Mouse (Mus musculus) ovary, postnatal 14 days (tissue): ENCODE results near the gene B3gat3.

ENCODE experiments used
- DNase-seq: peaks from one replicate; pipeline ENCODE4 v3.0.0; 2022; ENCODE audit warnings: low spot score

The B3gat3 gene

DNA sequence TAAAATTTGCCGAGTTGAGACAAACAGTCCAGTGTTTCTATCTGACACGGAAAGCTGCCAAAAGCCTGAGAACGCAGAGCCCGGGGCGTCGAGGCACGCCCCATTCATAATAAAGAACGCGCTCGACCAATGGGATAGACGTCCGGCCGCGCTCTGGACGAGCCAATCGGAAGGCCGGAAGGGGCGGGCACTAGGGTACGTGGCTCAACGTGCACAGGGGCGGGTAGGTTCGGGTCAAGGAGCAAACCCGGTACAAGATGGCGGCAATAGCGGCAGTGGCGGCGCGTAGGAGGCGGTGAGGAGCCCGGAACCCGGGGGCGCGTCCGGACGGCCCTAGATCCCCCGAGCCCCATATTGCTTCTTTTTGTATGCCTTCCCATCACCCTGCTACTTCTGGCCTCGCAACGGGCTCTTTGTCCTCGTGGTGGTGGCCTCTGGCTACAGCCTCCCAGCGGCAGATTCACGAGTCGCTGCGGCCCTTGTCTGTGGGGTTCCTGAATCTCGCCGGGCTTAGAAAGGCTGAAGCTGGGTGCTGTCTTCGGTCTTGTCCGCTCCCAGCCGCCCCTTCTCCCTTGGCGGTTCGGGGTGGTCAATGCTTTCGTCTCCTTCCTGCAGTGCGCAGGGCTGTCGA is 22.2 kb upstream of the B3gat3 start, which contains the start of gene Ganab:
Gene Ganab (plus strand): TSS at position 207 of the 631 bp plus-strand sequence.
- DNase-seq: peak; percentile 87

DNA sequence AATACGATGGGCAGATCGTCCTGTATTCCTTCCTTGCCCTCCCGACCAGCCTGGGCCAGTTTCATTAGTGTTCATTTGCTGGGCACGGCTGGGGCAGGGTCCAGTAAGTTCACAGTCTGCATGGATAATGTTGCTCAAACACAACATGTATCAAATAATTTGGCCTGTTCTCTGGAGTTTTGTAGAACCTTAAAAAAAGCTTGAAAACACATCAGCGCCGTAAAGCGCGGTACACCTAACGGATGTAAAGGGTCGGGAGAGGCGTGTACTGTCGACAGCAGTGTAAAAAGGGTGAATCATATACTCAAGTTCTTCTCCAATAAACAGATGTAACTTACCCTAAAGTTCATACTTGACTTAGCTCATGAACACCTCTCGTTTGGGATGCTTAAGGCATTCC is 21.6 kb upstream of the B3gat3 start:
- DNase-seq: no peak

DNA sequence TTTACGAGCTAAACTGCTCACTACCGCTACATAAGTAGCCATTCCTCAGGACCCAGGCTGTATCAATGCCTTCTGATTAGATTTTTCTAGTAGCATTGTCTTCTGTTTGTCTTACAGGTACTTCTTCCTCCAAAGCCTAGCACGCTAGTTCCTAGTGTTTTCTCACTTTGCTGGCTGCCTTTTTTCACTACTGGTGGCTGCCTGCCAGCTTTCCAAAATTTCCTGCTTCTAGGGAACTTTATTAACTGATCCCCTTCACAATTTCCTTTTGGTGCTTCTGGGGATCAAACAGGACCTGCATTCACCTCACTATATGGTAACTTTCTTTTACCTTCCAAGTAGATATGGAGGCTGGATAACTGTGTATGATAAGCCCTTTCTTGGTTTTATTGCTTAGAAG is 21.1 kb upstream of the B3gat3 start:
- no peak for DNase-seq

DNA sequence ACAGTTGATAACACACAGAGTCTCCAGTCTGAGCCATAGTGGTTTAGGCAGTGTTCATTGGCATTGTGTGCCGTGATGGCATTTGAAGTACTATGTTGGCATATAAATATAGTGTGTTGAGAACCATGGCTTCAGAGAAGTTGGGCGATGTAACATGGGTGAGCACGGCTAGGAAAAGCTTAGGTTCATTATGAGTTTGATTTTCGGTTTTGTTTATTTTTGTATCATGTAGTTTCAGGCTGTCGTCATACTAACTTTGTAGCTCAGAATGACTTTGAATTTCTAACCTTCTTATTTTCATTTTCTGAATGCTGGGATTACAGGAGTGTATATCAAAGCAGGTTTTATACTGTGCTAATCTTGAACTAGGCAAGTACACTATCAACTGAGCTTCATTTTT is 16.8 kb upstream of the B3gat3 start:
- no peak for DNase-seq

DNA sequence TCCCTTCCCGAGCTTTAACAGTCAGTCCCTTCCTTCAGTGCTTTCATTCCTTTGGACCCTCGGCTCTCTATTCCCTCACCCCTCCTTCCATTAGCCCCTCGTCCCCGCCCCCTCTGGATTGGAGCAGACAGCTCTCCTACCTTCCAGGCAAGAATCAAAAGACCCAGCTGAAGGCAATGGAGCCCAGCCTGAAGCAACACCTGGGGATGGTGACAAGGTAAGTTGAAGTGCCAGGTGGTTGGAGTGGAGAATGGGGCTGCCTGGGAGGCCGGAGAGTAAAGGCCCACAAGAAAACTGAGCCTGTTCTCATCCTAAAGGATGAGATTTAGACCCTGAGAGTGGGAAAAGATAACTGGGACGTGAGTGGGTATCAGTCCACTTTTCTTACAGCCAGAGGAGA is 11.6 kb upstream of the B3gat3 start:
- DNase-seq: no peak

DNA sequence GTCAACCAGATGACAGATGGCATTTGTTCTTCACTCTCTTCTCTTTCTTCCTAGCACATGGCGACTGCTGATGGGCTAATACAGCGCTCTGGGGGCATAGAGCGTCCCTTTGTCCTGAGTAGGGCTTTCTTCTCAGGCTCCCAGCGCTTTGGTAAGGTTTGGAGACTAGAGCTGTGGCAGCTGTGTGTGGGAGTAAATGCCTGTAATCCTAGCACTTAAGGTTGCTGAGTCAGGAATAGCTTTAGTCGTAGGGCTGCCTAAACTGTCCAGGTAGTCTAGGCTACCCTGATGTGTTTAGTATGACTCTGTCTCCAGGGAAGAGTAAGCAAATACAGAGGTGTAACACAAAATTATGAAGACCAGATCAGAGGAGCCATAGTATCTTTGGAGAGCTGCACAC is 8.4 kb upstream of the B3gat3 start:
- no peak for DNase-seq

DNA sequence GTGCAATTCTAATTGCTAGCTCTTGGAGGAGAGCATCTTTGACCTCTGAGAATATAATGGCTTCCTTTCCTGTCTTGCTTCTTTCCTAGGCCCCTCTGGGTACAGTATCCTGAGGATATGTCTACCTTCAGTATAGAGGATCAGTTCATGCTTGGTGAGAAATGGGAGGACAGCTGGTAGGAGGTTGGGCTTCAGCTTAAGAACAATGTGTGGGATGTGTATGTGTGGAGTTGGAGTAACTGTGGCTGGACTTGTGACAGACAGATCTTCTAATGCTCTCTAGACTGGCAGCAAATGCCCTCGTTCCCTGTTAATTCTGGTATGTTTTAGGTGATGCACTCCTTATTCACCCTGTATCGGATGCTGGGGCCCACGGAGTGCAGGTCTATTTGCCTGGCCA is 6.0 kb upstream of the B3gat3 start:
- DNase-seq: no peak

DNA sequence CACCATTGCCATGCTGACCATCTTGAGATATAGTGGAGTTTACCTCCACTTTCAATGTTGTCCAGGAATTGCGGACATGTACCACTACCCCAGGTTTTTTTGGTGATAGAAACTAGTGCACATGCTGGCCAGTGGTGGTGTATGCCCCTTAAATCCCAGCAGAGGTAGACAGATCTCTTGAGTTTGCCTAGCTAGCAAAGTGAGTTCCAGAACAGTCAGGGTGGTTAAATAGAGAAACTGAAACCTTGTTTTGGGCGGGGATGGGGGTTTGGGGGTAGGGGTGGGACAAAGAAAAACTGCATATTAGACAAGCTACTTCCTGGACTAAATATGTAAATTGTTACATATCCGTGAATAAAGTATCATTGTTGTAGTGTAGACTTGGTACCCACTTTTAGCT is 1.2 kb upstream of the B3gat3 start:
- no peak for DNase-seq

DNA sequence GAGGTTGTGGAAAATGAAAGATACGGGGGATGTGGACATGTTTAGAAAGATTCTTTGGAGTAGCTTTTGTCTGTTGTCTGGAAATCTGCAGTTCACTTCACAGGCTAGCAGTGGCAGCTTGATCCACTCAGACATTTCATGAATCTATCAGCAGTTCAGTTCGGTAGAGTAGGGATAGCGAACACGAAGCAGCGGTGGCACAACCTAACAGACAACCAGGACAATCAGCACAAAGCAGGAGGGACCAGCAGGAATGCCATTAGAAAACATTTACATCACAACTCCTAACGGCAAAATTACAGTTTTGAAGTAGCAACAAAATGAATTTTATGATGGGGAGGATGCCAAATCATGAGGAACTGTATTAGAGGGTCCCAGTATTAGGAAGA is 496 bp upstream of the B3gat3 start:
- no peak for DNase-seq

DNA sequence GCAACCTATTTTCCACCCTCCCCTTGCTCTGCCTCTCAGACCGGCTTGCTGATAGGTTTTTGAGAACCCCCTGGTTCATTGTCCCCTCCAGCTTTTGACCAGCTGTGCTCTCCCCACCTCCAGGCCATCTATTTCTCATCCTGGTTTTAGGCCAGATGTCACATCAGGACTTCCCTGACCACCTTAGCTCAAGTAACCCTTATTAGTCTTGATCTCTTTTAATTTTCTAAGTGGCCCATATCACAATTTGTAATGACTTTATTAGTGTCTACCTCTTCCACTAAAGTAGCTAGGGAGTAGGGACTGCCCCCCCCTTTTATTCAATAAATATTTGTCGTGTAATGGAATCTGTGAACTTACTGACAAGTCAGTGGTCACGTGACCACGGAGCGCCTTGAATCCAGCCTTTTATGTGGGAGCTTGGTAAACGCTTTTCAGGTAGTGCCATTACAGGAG is 690 bp downstream of the B3gat3 start:
- no peak for DNase-seq

DNA sequence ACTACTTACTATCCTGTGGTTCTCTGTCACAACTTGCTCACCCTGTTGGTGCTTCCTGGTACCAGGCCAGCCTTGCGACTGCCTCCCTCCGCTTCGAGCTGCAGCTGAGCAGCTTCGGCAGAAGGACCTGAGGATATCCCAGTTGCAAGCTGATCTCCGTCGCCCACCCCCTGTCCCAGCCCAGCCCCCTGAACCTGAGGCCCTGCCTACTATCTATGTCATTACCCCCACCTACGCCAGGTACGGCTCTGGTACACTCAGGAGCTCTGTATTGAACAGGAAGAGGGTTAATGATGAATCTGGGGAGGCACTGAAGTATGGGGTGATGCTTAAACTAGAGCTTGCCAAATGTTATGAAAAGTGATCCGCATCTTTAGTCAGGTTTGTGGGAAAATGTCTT is 1.6 kb downstream of the B3gat3 start:
- no peak for DNase-seq

DNA sequence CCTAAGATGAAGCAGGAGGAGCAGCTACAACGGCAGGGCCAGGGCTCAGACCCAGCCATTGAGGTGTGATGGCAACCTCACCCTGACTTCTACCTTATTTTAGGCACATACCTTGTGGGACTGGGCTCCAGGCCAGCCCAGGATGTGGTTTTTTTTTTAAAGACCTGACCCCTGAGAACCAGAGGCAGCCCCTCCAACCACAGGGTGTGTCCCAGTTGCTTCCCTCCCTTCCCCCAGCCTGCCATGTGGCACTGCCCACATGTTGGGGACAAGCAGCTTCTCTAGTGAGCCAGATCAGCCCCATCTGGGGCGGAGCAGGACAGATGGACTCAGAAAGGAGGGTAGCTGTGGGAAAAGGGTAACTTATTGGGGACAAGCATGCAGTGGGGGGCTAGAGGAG is 6.6 kb downstream of the B3gat3 start:
- no peak for DNase-seq

DNA sequence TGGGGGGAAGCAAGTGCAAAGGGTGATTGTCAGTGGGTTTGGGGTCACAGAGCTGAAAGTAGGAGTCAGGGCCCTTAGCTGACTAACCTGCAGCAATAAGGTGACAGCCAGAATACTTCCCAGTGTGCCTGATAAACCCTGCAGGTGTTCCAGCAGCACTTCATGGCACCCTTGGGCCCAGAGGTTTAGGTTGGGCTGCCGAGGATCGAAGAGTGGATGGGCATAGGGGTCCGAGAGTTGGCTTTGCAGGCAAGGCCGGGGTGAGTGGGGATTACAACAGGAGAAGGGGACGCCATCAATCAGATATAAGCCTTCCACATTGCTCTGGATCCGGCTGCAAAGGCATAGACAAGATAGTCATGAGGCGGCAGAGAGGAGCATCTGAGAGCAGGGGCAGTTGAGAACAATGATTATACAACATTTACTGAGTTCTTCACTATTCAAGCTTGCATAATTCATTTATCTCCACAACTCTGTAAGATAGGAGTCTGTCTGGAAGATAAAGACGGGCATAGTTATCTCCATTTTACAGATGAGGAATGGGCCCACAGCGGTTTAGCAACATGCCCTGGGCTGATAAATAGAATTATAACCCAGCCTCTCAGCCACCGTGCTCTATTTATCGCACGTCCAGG is 7.8 kb downstream of the B3gat3 start:
- no peak for DNase-seq

DNA sequence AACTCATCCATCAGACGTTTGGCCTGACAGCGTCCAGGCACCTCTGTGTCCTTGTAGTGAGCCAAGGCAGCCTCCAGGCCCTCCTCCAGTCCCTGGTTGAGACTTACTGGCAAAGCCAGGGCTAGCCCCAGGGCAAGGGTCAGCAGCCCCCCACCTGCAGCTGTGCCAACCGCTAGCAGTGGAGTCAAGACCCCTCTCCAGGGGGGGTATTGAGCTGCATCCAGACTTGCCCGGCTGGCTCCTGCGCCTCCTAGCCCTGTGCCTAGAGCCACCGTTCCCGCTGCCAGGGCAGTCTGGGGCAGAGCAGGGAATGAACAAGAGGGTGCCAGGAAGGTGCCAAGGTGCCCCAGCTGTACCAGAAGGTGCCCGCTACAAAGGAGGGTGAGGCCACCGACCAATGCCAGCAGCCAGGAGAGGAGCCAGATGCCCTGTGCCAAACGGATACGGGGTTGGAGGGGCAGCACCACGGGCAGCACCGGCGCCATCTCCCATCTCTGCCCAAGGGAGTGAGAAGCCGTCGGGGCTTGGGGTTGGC is 8.6 kb downstream of the B3gat3 start:
- DNase-seq: no peak

DNA sequence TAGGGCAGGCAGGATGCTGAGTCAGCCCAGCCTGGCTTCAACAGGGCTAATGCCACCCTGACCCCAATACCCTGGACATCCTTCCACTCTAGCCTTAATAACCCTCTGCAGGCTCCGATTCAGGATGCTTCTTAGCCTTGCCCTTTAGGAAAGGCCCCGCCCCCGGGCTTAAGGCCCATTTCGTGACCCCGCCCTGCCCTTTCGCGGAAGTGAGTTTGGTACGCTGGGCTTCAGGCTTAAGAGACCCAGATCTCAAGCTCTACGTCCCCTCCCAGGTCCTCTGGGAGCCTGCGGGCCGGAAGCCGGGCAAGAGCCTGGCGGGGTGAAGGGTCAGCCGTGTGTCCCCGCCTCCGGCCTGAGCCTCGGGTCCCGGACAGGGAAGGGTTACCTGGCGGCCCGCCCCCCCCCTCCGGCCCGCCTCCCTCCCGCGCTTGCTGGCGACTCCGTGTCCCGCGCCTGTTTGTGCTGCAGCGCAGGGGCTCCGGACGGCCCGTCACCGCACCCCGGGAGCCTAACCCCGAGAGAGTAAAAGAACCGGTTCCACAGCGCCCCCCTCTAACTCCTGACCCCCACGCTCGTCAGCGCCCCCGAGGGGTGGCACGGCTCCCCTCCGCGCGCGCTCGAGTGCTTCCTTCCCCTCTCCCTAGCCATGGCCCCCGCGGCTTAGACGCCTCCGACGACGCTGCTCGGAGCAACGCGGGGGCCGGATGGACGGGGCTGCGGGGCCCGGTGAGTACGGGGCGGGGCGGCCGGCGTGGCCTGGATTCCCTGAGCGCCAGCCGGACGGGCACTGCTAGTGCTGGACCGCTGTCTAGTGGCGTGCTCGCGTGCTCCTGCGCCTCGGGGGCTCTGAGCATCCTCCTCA is 9.3 kb downstream of the B3gat3 start, which contains the start of the genes Rom1 and Eml3:
Gene Rom1 (minus strand): TSS at position 133 of the 865 bp plus-strand sequence.
Gene Eml3 (plus strand): TSS at position 329 of the 865 bp plus-strand sequence.
- DNase-seq: peak; percentile 84

DNA sequence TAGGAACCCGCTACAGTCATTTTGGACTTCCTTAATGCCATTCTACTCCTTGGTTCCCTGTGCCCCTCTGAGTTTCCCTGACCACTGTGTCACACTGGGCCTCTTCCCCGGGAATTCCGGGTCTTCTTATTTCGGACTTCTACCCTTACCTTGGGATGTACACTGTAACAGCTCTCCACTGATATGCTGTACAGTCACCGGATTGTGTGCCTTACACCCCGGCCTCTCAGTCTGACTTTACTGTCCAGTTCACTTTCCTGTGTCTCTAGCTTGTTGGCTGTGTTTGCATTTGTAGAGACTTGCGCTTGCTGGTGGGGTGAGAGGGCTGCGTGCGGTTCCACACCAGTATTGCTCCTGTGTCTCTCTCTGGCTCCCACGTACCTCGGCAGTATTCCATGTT is 9.9 kb downstream of the B3gat3 start:
- no peak for DNase-seq

DNA sequence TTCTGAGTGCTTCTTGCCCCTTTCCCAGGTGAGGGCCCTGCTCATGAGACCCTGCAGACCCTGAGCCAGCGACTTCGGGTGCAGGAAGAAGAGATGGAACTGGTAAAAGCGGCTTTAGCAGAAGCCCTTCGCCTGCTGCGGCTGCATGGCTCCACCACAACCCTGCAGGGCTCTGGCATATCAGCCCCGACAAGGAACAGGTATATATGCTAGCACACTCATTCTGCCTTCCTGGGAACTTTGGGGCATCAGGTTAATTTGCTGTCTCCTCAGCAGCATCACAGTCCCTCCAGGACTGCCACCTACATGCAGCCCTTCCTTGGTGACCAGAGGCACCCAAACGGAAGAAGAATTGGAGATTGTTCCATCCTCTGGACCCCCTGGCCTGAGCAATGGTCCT is 10.6 kb downstream of the B3gat3 start:
- DNase-seq: no peak

DNA sequence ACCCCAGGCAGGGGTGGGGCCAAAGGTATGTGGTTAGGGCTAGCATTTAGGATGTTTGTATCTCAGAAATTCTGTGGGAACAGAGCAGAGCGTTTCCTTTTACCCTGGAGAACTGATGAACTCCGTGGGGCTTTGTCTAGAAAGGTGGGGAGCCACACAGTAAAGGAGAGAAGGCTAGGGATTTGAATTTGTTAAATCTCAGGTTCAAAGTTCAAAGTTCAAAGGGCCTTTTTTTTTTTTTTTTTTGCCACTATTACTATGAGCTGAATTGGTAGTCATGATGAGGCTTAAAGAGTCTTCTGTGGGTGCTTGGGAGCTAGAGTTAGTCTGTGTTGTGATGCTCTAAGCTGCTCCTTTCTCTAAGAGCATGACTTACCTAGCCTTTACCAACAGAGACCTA is 16.6 kb downstream of the B3gat3 start:
- DNase-seq: no peak

DNA sequence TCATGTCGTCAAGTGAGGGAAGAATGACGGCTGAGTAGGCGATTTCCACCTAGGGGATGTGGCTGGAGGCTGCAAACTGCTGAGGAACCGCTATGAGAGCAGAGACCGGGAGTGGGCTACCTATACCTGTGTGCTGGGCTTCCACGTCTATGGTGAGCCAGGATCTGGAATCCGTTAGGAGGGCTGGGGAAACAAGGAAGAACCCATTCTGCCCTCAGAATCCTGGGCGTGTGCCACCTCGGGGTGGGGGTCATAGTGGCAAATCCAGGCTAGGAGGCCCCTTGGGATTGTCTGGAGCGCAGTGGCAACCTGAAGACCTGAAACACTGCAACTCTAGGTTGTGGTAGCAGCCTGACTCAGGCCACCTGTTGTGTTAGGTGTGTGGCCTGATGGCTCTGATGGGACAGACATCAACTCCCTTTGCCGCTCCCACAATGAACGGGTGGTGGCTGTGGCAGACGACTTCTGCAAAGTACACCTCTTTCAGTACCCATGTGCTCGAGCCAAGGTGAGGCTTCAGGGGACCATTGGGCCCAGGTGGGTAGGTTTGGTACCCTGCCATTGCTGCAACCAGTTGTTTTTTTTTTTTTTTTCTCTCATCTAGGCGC is 20.5 kb downstream of the B3gat3 start:
- DNase-seq: no peak

DNA sequence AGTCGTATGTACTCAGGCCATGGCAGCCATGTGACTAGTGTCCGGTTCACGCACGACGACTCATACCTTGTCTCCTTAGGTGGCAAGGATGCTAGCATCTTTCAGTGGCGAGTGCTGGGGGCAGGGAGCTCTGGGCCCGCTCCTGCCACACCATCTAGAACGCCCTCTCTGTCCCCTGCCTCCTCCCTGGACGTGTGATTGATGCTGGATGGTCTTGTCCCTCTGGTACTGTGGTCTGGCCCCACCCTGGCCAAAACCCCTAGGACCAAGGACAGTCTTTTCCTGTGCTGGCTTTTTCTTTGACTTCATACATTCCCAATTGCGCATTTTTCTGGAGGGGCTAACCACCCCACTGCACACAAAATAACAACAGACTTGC is 21.0 kb downstream of the B3gat3 start:
- DNase-seq: no peak

DNA sequence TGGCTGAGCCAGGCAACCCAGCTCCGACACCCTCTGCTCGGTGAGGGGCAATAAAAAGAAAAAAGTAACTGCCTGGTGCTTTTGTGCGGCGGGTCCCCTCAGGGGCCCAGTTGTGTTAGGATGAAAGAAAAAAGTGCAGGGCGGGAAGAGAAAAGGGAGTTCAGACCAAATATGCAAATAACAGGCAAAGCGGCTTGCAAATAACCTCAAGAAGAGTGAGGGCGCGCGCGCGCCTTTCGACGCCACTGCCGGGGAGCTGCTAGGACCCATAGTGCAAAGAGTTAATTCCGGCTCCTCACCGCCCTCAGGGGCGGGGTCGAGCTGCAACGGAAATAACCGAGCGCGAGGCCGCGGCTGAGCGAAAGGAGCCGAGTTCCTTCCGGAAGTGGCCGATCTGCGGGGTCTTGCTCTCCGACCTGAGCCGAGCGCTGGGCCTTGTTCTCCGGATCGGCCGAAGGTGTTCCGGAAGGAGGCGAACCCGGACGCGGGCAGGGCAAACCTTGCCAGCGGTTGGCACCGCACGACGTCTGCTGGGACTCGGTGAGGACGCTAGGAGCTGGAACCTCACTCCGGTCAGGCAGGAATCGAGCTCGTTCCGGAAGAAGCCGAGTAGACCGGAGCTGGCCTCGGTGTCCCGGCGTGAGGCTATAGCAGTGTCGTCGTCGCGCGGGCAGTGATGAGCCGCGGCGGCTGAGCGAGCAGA is 21.5 kb downstream of the B3gat3 start, which contains the start of gene Mta2:
Gene Mta2 (plus strand): TSS at position 361 of the 703 bp plus-strand sequence.
- DNase-seq: peak; percentile 92
